Mouse (Mus musculus): Measurements from ENCODE around the gene Draxin. TPM values are rescaled to one million over a fixed set of nuclear protein-coding genes. Genes with fewer than 3 reads are reported as not detected.

Draxin gene
- polyA plus RNA-seq (2012; rRNA removed) = 0.16 and 0.21 TPM in 2 replicates

GRCm38 (mm10) chr4:148130561-148131413 is at the start of gene Draxin:
Gene Draxin, minus strand, starts transcription at chr4:148130698.

GRCm38 (mm10) chr4:148160436-148161390 is 30.2 kb upstream of the Draxin start, which contains the start of the genes Fbxo44 and Fbxo2:
Gene Fbxo44, minus strand, starts transcription at chr4:148160482.
Gene Fbxo2, plus strand, starts transcription at chr4:148160621.

GRCm38 (mm10) chr4:148151267-148152168 is 21.0 kb upstream of the Draxin start, which contains the start of gene Fbxo6:
Gene Fbxo6, minus strand, starts transcription at chr4:148152140.

GRCm38 (mm10) chr4:148130133-148130532 is 365 bp downstream of the Draxin start, which contains the start of gene Mad2l2:
Gene Mad2l2, plus strand, starts transcription at chr4:148130384.

GRCm38 (mm10) chr4:148087907-148088527 is 42.5 kb downstream of the Draxin start, which contains the start of gene Agtrap:
Gene Agtrap, minus strand, starts transcription at chr4:148088031.

Other genes with a start within 250 kb of the Draxin start
- 7.7 and 8.6 TPM in 2 replicates for gene Mfn2, start 226.0 kb downstream of the Draxin start, polyA plus RNA-seq (2012; rRNA removed)
- 13.3 and 15.0 TPM in 2 replicates for gene Plod1, start 193.9 kb downstream of the Draxin start, polyA plus RNA-seq (2012; rRNA removed)
- gene 2510039O18Rik, start 189.8 kb downstream of the Draxin start, polyA plus RNA-seq (2012; rRNA removed) = 15.9 and 18.1 TPM in 2 replicates
- not detected in 2 replicates for gene Nppb, start 144.9 kb downstream of the Draxin start, polyA plus RNA-seq (2012; rRNA removed)
- 0.03 TPM in 1 of 2 replicates, not detected in the other for gene Nppa, start 130.0 kb downstream of the Draxin start, polyA plus RNA-seq (2012; rRNA removed)
- gene Clcn6, start 91.9 kb downstream of the Draxin start, polyA plus RNA-seq (2012; rRNA removed) = 2.5 and 2.7 TPM in 2 replicates
- gene Mthfr, start 91.6 kb downstream of the Draxin start, polyA plus RNA-seq (2012; rRNA removed) = 9.1 and 10.2 TPM in 2 replicates
- 3.4 and 4.0 TPM in 2 replicates for gene Agtrap, start 42.7 kb downstream of the Draxin start, polyA plus RNA-seq (2012; rRNA removed)
- 8.2 and 9.5 TPM in 2 replicates for gene Mad2l2, start 314 bp downstream of the Draxin start, polyA plus RNA-seq (2012; rRNA removed)
- gene Fbxo6, start 21.4 kb upstream of the Draxin start, polyA plus RNA-seq (2012; rRNA removed) = 7.1 and 7.8 TPM in 2 replicates
- gene Fbxo44, start 29.8 kb upstream of the Draxin start, polyA plus RNA-seq (2012; rRNA removed) = 1.0 and 1.1 TPM in 2 replicates
- gene Fbxo2, start 29.9 kb upstream of the Draxin start, polyA plus RNA-seq (2012; rRNA removed) = 0.05 and 0.06 TPM in 2 replicates
- 0.01 and 0.05 TPM in 2 replicates for gene Disp3, start 157.3 kb upstream of the Draxin start, polyA plus RNA-seq (2012; rRNA removed)

All from liver, embryonic 14 days (tissue).